ENCODE assay signal across 9 mouse cellular contexts in genomic region chr16:32009913-32010312, GRCm38 (mm10). TPM values are rescaled to one million over a fixed set of nuclear protein-coding genes. Genes with fewer than 3 reads are reported as not detected.
DNase-seq lines count a peak whose midpoint lies in the region; ATAC-seq and TF ChIP-seq lines count a peak whose summit lies in the region.
"Had no signal": no experiment of that assay in that cellular context is flagged by ENCODE, and none has a peak within 500 bp of the region (broad histone marks: within the 10 kb centered on the region; RNA-seq: fewer than 3 reads in every experiment).

No protein-coding gene starts in this region.

- DNase-seq in embryo, embryonic 11 days: peak; percentile 10
- DNase-seq in embryo, embryonic 9.5 days (ENCODE audit: extremely low spot score): no peak
- DNase-seq in 3134 (ENCODE audit: extremely low read depth, insufficient read length, low spot score): peak; percentile 16
- DNase-seq in left cerebral cortex, adult 9 months (ENCODE audit: low spot score in 2 of 2): peak; percentile 31 to 39
- no peak for DNase-seq in natural killer cell, adult 2 months (ENCODE audit: low spot score in 2 of 2)
- no peak for DNase-seq in gastrocnemius, postnatal 14 days
- DNase-seq in gastrocnemius, adult 2 months: no peak

- H3K27ac ChIP-seq in gastrocnemius, adult 2 months: no peak overlapping the region
- H3K27ac ChIP-seq: neural tube, embryonic 12.5 days had no signal

- intact Hi-C loops in gastrocnemius, postnatal 14 days (cut with DNase I; ENCODE audit: low total_unique reads): no loop called here
- intact Hi-C loops in gastrocnemius, adult 2 months (cut with DNase I): no loop called here

- TF ChIP-seq CTCF in gastrocnemius, adult 2 months (IDR thresholded peaks at IDR 0.05): no peak

- 0 out of 2 replicates have a peak, but pooled peaks have one; percentile 25 for ATAC-seq in common myeloid progenitor, adult 5-6 weeks (replicated peaks; ENCODE audit: low read depth, poor library complexity, severe bottlenecking)

- no peak overlapping the region for H3K4me3 ChIP-seq in gastrocnemius, adult 2 months
- H3K4me3 ChIP-seq: neural tube, embryonic 12.5 days had no signal

RNA-seq across cellular contexts. Expression of gene Senp5, which starts 6.8 kb away (rescaled TPM):
- 11.8 and 26.7 TPM in 2 replicates for total RNA-seq in common myeloid progenitor, adult 5-6 weeks (2017)
- 10 to 100 TPM; 11.0 to 11.3 TPM for total RNA-seq in gastrocnemius, postnatal 14 days (2021)
- 10 to 100 TPM; 10.3 to 12.8 TPM for total RNA-seq in gastrocnemius, adult 2 months (2021)

Comparison
In these comparisons a context has a peak if more than half of its experiments do, and no peak if none do; other contexts are left out.
1. DNase-seq: peak in embryo, embryonic 11 days (single experiment), 3134 (single experiment) and left cerebral cortex, adult 9 months (2 of 2); none in embryo, embryonic 9.5 days (single experiment), natural killer cell, adult 2 months (0 of 2), gastrocnemius, postnatal 14 days (single experiment) and gastrocnemius, adult 2 months (single experiment).